Mouse (Mus musculus): ENCODE data around the gene Skint8.
"Not testable (repeated sequence)": the region's sequence is repeated elsewhere in the genome, so short reads cannot be mapped to it uniquely, and the experiment has no call there.

Gene Skint8

GRCm38 (mm10) chr4:111919092-111919491 is at the start of gene Skint8:
TSS of gene Skint8 (plus strand) at chr4:111919392.
- DNase-seq (ENCODE audit: extremely low spot score, low spot score) = no peak

- DNase-seq (ENCODE audit: extremely low spot score, low spot score) = no peak
Observed at GRCm38 (mm10) chr4:111880112-111880875, 38.9 kb upstream of the Skint8 start.

GRCm38 (mm10) chr4:111883543-111883942 is 35.6 kb upstream of the Skint8 start:
- no peak for DNase-seq (ENCODE audit: extremely low spot score, low spot score)

GRCm38 (mm10) chr4:111886018-111886417 is 33.2 kb upstream of the Skint8 start:
- peak; percentile 72 for DNase-seq (ENCODE audit: extremely low spot score, low spot score)

GRCm38 (mm10) chr4:111886607-111887006 is 32.6 kb upstream of the Skint8 start:
- DNase-seq (ENCODE audit: extremely low spot score, low spot score) = peak; percentile 75

GRCm38 (mm10) chr4:111892138-111892537 is 27.1 kb upstream of the Skint8 start:
- DNase-seq (ENCODE audit: extremely low spot score, low spot score) = no peak

- DNase-seq (ENCODE audit: extremely low spot score, low spot score) = no peak
Observed at GRCm38 (mm10) chr4:111897755-111898154, 21.4 kb upstream of the Skint8 start.

- DNase-seq (ENCODE audit: extremely low spot score, low spot score) = no peak
Observed at GRCm38 (mm10) chr4:111898566-111898965, 20.6 kb upstream of the Skint8 start.

GRCm38 (mm10) chr4:111900491-111900890 is 18.7 kb upstream of the Skint8 start:
- DNase-seq (ENCODE audit: extremely low spot score, low spot score) = not testable (repeated sequence)

- no peak for DNase-seq (ENCODE audit: extremely low spot score, low spot score)
Observed at GRCm38 (mm10) chr4:111901473-111901872, 17.7 kb upstream of the Skint8 start.

- no peak for DNase-seq (ENCODE audit: extremely low spot score, low spot score)
Observed at GRCm38 (mm10) chr4:111902775-111903174, 16.4 kb upstream of the Skint8 start, which contains the start of gene Slc5a9. TSS of gene Slc5a9 (minus strand) at chr4:111902918.

- DNase-seq (ENCODE audit: extremely low spot score, low spot score) = no peak
Observed at GRCm38 (mm10) chr4:111907926-111908325, 11.3 kb upstream of the Skint8 start.

GRCm38 (mm10) chr4:111961309-111961708 is 42.1 kb downstream of the Skint8 start:
- no peak for DNase-seq (ENCODE audit: extremely low spot score, low spot score)

- DNase-seq (ENCODE audit: extremely low spot score, low spot score) = not testable (repeated sequence)
Observed at GRCm38 (mm10) chr4:111963241-111963640, 44.0 kb downstream of the Skint8 start.

- no peak for DNase-seq (ENCODE audit: extremely low spot score, low spot score)
Observed at GRCm38 (mm10) chr4:111963669-111964068, 44.5 kb downstream of the Skint8 start.

GRCm38 (mm10) chr4:111972623-111973022 is 53.4 kb downstream of the Skint8 start, which contains the start of gene Skint7:
TSS of gene Skint7 (plus strand) at chr4:111972923.
- no peak for DNase-seq (ENCODE audit: extremely low spot score, low spot score)

All from neural tube, embryonic 10.5 days (tissue).